Mouse (Mus musculus): ENCODE data around the gene Draxin.

GRCm38 (mm10) chr4:148057661-148058209, 72.8 kb downstream of the Draxin start:
- TF ChIP-seq CTCF (conservative IDR thresholded peaks at IDR 0.05; ENCODE audit: low read length) (no peak), NANOG (IDR thresholded peaks at IDR 0.05; ENCODE audit: borderline replicate concordance, low read length) (no peak)

Measured in E14TG2a.4 (cell line).